Mouse (Mus musculus) embryonic facial prominence, embryonic 11.5 days (tissue): Measurements from ENCODE around the gene Plin4. TPM values are rescaled to one million over a fixed set of nuclear protein-coding genes. Genes with fewer than 3 reads are reported as not detected.

Experiments
- ATAC-seq: fragments of 200-750 bp; cut with Nextera tagmentation; replicated peaks from 2 replicates; pipeline ENCODE4 v1.8.0; 2017; ENCODE audit warnings: low read depth; ENCODE audit not compliant: insufficient number of reproducible peaks, low FRiP score, low TSS enrichment
- DNase-seq: peaks from one replicate; pipeline ENCODE4 v3.0.0-alpha.2; 2015; ENCODE audit warnings: low spot score
- H3K27ac ChIP-seq: fragments of 300-500 bp; sonication (generic); replicated peaks from 2 replicates; pipeline ENCODE4 v1.5.1; 2014; ENCODE audit warnings: mild to moderate bottlenecking, low read depth, low read length, control low read depth
- H3K27me3 ChIP-seq: fragments of 300-500 bp; sonication (generic); 2 replicates; pipeline ENCODE4 v1.6.1; 2014; ENCODE audit warnings: mild to moderate bottlenecking, low read length, moderate library complexity, mixed read lengths; ENCODE audit not compliant: control insufficient read depth, insufficient read depth
- H3K36me3 ChIP-seq: fragments of 300-500 bp; sonication (generic); replicated peaks from 2 replicates; pipeline ENCODE4 v1.6.1; 2014; ENCODE audit warnings: low read depth, mild to moderate bottlenecking, low read length, moderate library complexity, mixed read lengths; ENCODE audit not compliant: control insufficient read depth, insufficient read depth
- H3K4me1 ChIP-seq: fragments of 300-500 bp; sonication (generic); 2 replicates; pipeline ENCODE4 v1.6.1; 2014; ENCODE audit warnings: low read length, mixed read lengths; ENCODE audit not compliant: control insufficient read depth, insufficient read depth
- H3K4me2 ChIP-seq: fragments of 300-500 bp; sonication (generic); 2 replicates; pipeline ENCODE4 v1.6.1; 2014; ENCODE audit warnings: low read depth, mild to moderate bottlenecking, control low read depth, low read length, moderate library complexity
- H3K4me3 ChIP-seq: fragments of 300-500 bp; sonication (generic); 2 replicates; pipeline ENCODE4 v1.5.1; 2014; ENCODE audit warnings: low read depth, low read length, control low read depth
- H3K9ac ChIP-seq: fragments of 300-500 bp; sonication (generic); replicated peaks from 2 replicates; pipeline ENCODE4 v1.6.1; 2014; ENCODE audit warnings: mild to moderate bottlenecking, control low read depth, low read length
- H3K9me3 ChIP-seq: fragments of 300-500 bp; sonication (generic); replicated peaks from 2 replicates; pipeline ENCODE4 v1.6.1; 2016; ENCODE audit warnings: mild to moderate bottlenecking, low read length, inconsistent platforms, mixed read lengths; ENCODE audit not compliant: control insufficient read depth
- WGBS: fragments of 180-500 bp; shearing (Covaris S2); extraction: QIAGEN DNeasy Blood & Tissue Kit; methylation state at CpG from one replicate; pipeline ENCODE4 v1.1.7; 2014; 5-methylcytosine and 5-hydroxymethylcytosine counted together
- polyA plus RNA-seq: library from polyadenylated mRNA; unstranded; fragments of >200 nt; fragmentation: Nextera tagmentation; extraction: Ambion mirVana; gene quantifications from 2 replicates; pipeline ENCODE4 v1.2.1, GENCODE M21; 2014

The Plin4 gene
- polyA plus RNA-seq, 1 experiment from 2014 or later: not detected

DNA sequence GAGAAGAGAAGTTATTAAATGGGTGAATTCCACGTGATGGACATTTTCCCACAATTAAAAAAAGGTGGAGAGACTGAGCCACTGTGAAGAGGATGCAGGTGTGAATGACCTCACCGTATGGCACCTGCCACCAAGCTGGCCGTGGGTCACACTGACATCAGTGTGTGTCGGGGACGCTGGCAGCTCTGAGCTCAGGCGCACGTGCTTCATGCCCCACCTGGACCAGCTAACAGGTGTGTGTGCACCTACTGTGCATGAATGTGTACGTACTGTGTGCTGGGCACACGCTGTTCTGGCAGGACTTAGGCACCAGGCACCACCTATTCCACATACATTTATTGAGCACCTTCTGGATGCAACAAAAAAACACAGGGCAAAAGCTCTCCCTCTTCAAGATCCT lies 34.9 kb upstream of the Plin4 start:
- no peaks in the 10 kb centered on the region for H3K9me3 ChIP-seq
- DNase-seq (no peak), ATAC-seq (no peak)
- H3K27ac ChIP-seq: no peak overlapping the region
- H3K4me3 ChIP-seq: no peak overlapping the region
- H3K36me3 ChIP-seq: no peaks in the 10 kb centered on the region
- 74% methylated on average over 9 of the region's 9 CpGs for WGBS
- peaks cover 51% of the 10 kb centered on the region for H3K27me3 ChIP-seq
- no peak overlapping the region for H3K9ac ChIP-seq
- no peak overlapping the region for H3K4me2 ChIP-seq
- peaks cover 12% of the 10 kb centered on the region for H3K4me1 ChIP-seq

DNA sequence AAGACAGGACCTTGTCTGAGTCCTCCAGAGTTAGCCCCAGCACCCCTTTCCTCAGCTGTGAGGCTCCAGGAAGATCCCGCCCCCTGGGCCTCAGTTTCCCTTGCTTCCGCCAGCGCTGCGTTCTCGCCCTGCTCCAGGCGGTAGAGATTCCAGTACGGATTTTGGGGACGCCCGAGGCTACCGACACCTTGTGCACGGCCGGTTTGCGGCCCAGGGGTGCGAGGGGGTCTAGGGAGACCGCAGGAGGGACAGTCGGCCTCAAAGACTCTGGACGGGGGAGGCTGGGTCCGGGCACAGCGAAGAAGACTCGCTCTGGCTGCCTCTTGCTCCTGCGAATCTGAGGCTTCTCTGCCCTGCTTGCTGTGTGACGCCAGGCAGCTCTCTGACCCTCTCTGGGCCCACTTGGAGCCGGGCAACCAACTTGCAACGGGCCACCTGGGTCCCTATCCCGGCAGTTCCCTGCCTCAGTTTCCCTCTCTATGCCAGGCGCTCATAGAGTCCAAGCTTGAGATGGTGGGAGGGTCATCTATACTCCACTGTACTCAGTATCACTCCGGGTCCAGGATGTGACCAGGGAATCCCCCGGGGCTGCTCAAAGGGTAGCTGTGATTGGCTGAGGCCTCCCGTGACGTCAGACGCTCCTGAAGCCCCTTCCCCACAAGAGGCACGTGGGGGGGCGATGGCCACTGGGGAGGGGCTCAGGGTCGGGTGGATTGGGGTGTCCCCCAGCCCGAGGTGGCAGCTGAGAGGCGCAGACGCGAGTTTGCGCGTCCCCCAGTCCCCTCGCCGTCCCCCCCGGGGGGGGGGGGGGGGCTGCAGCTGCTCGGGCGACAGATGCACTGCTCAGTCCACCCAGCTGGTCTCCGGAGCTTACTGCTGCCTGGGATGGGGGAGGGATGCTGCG lies 32.4 kb upstream of the Plin4 start:
- DNase-seq (peak; percentile 64), ATAC-seq (peak; percentile 51; the same call in 1 of the 2 replicates)
- Histone ChIP-seq H3K27me3 (peaks cover 48% of the 10 kb centered on the region), H3K4me1 (peaks cover 9% of the 10 kb centered on the region), H3K4me3 (peak overlapping the region; percentile 30), H3K36me3 (no peaks in the 10 kb centered on the region), H3K9ac (peak overlapping the region; percentile 25; the same call in 1 of the 2 replicates), H3K27ac (no peak overlapping the region), H3K9me3 (no peaks in the 10 kb centered on the region), H3K4me2 (peak overlapping the region; percentile 58)
- WGBS: under 1% methylated on average over 42 of the region's 47 CpGs

DNA sequence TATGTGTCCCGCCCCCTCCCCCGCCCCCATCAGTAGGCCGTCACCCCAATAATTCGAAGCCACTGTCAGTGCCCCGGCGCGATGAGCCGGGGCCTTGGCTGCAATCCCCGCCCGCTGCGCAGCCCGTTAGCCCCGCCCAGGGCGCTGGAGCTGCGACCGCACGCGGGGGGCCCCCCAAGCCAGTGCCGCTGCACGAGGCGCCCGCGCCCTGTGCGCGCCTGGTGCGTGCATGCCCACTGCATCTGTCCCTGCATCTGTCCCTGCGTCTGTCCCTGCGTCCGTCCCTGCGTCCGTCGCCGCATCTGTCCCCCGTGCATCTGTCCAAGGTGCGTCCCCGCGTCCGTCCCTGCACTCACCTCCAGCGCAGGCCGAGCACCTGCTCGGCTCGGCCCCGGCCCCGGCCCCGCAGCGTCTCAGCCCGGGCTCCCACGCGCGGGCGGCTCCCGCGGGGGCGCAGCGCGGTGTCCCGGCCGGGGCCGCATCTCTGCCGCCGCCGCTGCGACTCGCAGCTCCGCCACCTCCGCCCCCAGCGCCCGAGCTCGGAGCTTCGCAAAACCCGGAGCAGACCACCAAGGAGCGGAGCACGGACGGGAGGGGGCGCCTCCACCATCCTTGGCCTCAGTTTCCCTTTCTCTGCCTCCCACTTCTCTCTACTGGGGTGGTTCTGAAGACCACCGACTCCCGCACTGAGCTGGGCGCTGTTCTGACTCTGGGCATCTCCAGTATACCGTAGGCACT lies 30.4 kb upstream of the Plin4 start, which contains the start of gene Sema6b:
TSS of gene Sema6b (minus strand) at position 486 of the 738 bp plus-strand sequence.
- Histone ChIP-seq H3K27me3 (peaks cover 46% of the 10 kb centered on the region), H3K9me3 (no peaks in the 10 kb centered on the region), H3K27ac (no peak within 1 kb of the TSS; the same call in 1 of the 2 replicates), H3K36me3 (no peaks in the 10 kb centered on the region), H3K4me2 (peak within 1 kb of the TSS; percentile 99), H3K4me1 (peaks cover 9% of the 10 kb centered on the region), H3K4me3 (peak within 1 kb of the TSS; percentile 73), H3K9ac (peak within 1 kb of the TSS; percentile 63)
- DNase-seq (peak; percentile 77), ATAC-seq (no peak)
- WGBS: under 1% methylated on average over 76 of the region's 79 CpGs

DNA sequence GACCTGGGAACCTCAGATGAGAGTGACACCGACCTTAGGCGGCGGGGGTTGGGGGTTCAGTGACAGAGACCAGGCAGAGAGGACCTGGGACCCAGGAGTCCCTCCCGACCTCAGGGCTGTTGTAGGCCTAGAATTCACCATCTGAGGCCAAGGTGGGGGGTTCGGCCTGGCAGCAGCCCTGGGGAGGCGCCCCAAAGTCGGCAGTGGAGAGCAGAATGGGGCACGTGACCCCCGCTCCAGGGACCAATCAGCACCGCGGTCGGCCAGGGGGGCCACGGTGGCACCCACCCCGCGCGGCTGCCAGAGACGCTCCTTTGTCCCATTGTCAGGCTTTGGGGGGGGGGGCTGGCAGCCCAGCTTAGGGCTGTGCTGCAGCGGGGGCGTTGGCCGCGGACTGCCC lies 29.8 kb upstream of the Plin4 start:
- peaks cover 46% of the 10 kb centered on the region for H3K27me3 ChIP-seq
- H3K36me3 ChIP-seq: no peaks in the 10 kb centered on the region

DNA sequence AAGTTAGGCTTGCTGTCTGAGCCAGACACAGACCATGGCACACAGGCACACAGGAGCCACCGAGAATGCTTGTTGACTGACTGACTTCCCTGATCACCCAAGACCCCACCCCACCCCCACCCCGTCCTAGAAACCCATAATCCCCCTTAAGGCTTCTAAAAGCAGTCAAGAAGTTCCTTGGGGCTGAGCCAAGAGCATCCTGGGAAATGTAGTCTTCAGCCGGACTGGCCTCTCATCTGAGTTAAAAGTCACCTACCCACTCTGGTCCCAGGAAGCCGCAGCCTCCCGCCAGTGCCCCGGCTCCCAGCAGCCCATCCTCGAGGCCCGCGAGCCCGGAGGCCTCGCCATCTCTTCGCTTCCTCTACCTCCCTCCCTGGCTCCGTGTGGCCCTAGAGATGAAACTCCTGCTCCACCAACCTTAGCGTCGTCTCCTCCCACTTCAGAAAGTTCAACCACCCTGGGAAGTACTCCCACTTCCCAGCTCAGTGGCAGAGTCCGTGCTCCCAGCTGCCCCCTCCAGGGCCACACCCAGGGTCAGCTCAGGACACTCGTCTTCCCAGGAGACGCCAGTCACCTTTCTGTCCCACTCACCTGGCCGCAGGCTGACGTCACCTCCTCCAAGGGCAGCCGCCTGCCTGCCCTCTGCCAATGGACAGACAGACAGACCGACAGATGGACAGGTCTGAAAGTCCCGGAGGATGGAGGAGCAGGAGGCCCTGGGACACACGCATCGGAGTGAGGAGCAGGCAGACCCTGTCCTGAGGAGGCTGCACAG lies 28.4 kb upstream of the Plin4 start:
- DNase-seq (no peak), ATAC-seq (no peak)
- WGBS: 11% methylated on average over 25 of the region's 25 CpGs
- H3K9ac ChIP-seq: no peak overlapping the region
- no peak overlapping the region for H3K4me3 ChIP-seq
- H3K4me2 ChIP-seq: peak overlapping the region; percentile 29
- no peaks in the 10 kb centered on the region for H3K36me3 ChIP-seq
- peaks cover 12% of the 10 kb centered on the region for H3K4me1 ChIP-seq
- H3K27me3 ChIP-seq: peaks cover 46% of the 10 kb centered on the region
- no peaks in the 10 kb centered on the region for H3K9me3 ChIP-seq
- H3K27ac ChIP-seq: no peak overlapping the region

More for the DNA sequence above, 29.8 kb upstream of the Plin4 start:
- ATAC-seq (no peak), DNase-seq (no peak)
- H3K27ac ChIP-seq: no peak overlapping the region
- H3K4me1 ChIP-seq: peaks cover 9% of the 10 kb centered on the region
- peak overlapping the region; percentile 63 for H3K9ac ChIP-seq
- no peaks in the 10 kb centered on the region for H3K9me3 ChIP-seq
- H3K4me3 ChIP-seq: peak overlapping the region; percentile 73
- 8% methylated on average over 16 of the region's 21 CpGs for WGBS
- H3K4me2 ChIP-seq: peak overlapping the region; percentile 99

DNA sequence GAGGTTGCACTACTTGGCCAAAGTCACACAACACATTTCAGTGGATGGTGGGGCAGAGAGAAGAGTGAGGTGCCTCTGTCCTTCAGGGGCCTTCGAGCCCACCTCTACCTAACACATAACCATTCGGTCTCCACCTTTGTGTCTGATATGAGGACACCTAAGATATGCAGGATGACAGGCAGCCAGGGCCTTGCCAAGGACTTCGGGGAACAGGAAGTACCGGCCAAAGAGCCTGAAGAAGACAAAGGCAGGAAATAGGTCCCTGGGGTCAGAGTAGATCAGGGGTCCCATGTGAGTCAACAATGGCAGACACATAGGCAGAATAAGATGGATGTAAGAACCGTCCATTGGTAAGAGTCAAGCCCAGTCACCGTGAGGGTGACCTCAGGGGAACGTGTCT lies 27.0 kb upstream of the Plin4 start:
- Histone ChIP-seq H3K4me1 (peaks cover 6% of the 10 kb centered on the region; the same call in 1 of the 2 replicates), H3K27me3 (peaks cover 36% of the 10 kb centered on the region), H3K9ac (no peak overlapping the region), H3K36me3 (no peaks in the 10 kb centered on the region), H3K4me2 (no peak overlapping the region), H3K27ac (no peak overlapping the region), H3K4me3 (no peak overlapping the region), H3K9me3 (no peaks in the 10 kb centered on the region)
- WGBS: 87% methylated on average over 7 of the region's 7 CpGs
- ATAC-seq (no peak), DNase-seq (no peak)

DNA sequence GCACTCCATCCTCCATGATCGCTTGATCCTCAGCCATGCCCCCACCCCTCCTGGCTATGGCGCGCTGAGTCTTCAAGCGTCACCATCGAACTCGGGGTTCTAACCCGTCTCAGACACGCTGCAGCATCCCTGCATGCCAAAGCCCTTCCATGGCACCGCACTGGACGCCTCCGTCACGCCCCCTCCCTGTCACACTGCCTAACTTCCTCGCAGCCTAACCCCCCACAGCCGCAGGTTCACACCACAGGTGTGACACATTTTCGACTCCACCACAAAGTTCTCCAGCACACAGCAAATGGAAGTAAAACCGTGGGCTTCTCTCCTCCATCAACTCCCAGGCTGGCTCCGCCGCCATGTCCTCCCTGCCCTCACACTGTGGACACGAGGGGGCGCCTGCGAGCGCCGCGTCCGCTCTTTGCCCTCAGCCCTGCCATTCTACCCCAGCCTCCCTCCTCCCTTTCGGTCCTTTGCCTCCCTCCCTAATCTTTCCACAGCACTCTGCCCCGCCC lies 24.9 kb upstream of the Plin4 start:
- ATAC-seq: 0 out of 2 replicates have a peak, but pooled peaks have one; percentile 12
- H3K4me1 ChIP-seq: 0 out of 2 replicates have a peak, but pooled peaks cover 3% of the 10 kb centered on the region
- H3K27ac ChIP-seq: no peak overlapping the region
- H3K9ac ChIP-seq: peak overlapping the region; percentile 1; the same call in 1 of the 2 replicates
- peaks cover 16% of the 10 kb centered on the region for H3K27me3 ChIP-seq
- H3K36me3 ChIP-seq: no peaks in the 10 kb centered on the region
- peak overlapping the region; percentile 45 for H3K4me2 ChIP-seq
- no peaks in the 10 kb centered on the region for H3K9me3 ChIP-seq
- WGBS: 2% methylated on average over 27 of the region's 27 CpGs
- H3K4me3 ChIP-seq: peak overlapping the region; percentile 14; the same call in 1 of the 2 replicates
- DNase-seq: peak; percentile 63
